Mouse (Mus musculus): ENCODE measurements around the gene Spock1.

- TF ChIP-seq CTCF (IDR thresholded peaks at IDR 0.05; ENCODE audit: extremely low read depth, insufficient read depth, insufficient read length, insufficient replicate concordance) (no peak), POLR2A (IDR thresholded peaks at IDR 0.05; ENCODE audit: low read depth, low read length) (no peak)
Measured at GRCm38 (mm10) chr13:57865029-57865428, 43.1 kb downstream of the Spock1 start.

Measured in spleen, adult 2 months (tissue).